Mouse (Mus musculus) lung, embryonic 16.5 days (tissue): Measurements from ENCODE around the gene Mvb12b. TPM values are rescaled to one million over a fixed set of nuclear protein-coding genes. Genes with fewer than 3 reads are reported as not detected.

ENCODE experiments used
- ATAC-seq: fragments of 200-750 bp; cut with Nextera tagmentation; 2 replicates; pipeline ENCODE4 v1.8.0; 2017; ENCODE audit warnings: low read depth, mild to moderate bottlenecking, moderate library complexity
- H3K27ac ChIP-seq: fragments of 300-500 bp; sonication (generic); 2 replicates; pipeline ENCODE4 v1.5.1; 2014; ENCODE audit warnings: mild to moderate bottlenecking, control low read depth, low read length
- H3K27me3 ChIP-seq: fragments of 300-500 bp; sonication (generic); 2 replicates; pipeline ENCODE4 v1.6.1; 2014; ENCODE audit warnings: low read depth, low read length, mixed read lengths; ENCODE audit not compliant: control insufficient read depth, insufficient read depth
- H3K36me3 ChIP-seq: fragments of 300-500 bp; sonication (generic); 2 replicates; pipeline ENCODE4 v1.6.1; 2014; ENCODE audit warnings: low read length; ENCODE audit not compliant: control insufficient read depth, insufficient read depth
- H3K4me1 ChIP-seq: fragments of 300-500 bp; sonication (generic); replicated peaks from 2 replicates; pipeline ENCODE4 v1.6.1; 2014; ENCODE audit warnings: low read length, mixed read lengths; ENCODE audit not compliant: control insufficient read depth, insufficient read depth
- H3K4me2 ChIP-seq: fragments of 300-500 bp; sonication (generic); 2 replicates; pipeline ENCODE4 v1.6.1; 2014; ENCODE audit warnings: low read depth, low read length, control low read depth
- H3K4me3 ChIP-seq: fragments of 300-500 bp; sonication (generic); 2 replicates; pipeline ENCODE4 v1.5.1; 2014; ENCODE audit warnings: mild to moderate bottlenecking, low read length, control low read depth
- H3K9ac ChIP-seq: fragments of 300-500 bp; sonication (generic); 2 replicates; pipeline ENCODE4 v1.6.1; 2014; ENCODE audit warnings: low read length, control low read depth
- H3K9me3 ChIP-seq: fragments of 300-500 bp; sonication (generic); 2 replicates; pipeline ENCODE4 v1.6.1; 2016; ENCODE audit warnings: low read length; ENCODE audit not compliant: control insufficient read depth
- WGBS: fragments of 180-500 bp; shearing (Covaris S2); extraction: QIAGEN DNeasy Blood & Tissue Kit; methylation state at CpG from one replicate; pipeline ENCODE4 v1.1.7; 2014; 5-methylcytosine and 5-hydroxymethylcytosine counted together
- polyA plus RNA-seq: library from polyadenylated mRNA; unstranded; fragments of >200 nt; fragmentation: Nextera tagmentation; extraction: Ambion mirVana; gene quantifications from 2 replicates; pipeline ENCODE4 v1.2.1, GENCODE M21; 2015

The Mvb12b gene
- polyA plus RNA-seq, 1 experiment from 2014 or later, result 21.6 TPM

DNA sequence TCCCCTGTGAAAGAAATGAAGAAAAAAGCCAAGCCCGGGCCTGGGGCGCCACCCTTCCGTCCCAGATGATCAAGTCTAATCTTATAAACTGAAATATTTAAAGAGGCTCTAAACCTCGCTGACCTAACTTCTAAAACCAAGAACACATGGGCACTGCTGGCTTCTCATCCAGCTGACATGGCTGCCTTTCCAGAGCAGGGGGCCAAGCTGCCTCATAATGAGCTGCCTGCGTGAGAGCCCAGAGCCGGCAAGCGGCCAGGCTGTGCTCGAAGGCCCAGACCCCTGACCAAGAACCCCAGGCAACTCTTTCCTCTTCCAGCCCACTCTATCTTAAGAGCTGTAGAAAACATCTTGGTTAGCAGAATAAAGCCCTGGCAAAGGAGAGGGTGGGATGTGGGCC lies 73.2 kb downstream of the Mvb12b start:
- 65% methylated on average over 8 of the region's 8 CpGs for WGBS
- H3K36me3 ChIP-seq, result peaks cover 5% of the 10 kb centered on the region; the same call in 1 of the 2 replicates
- H3K9ac ChIP-seq, result no peak overlapping the region
- no peaks in the 10 kb centered on the region for H3K9me3 ChIP-seq
- H3K4me3 ChIP-seq, result no peak overlapping the region
- no peaks in the 10 kb centered on the region for H3K27me3 ChIP-seq
- H3K4me1 ChIP-seq, result no peaks in the 10 kb centered on the region; the same call in 1 of the 2 replicates
- ATAC-seq, result no peak
- H3K4me2 ChIP-seq, result no peak overlapping the region
- H3K27ac ChIP-seq, result no peak overlapping the region

DNA sequence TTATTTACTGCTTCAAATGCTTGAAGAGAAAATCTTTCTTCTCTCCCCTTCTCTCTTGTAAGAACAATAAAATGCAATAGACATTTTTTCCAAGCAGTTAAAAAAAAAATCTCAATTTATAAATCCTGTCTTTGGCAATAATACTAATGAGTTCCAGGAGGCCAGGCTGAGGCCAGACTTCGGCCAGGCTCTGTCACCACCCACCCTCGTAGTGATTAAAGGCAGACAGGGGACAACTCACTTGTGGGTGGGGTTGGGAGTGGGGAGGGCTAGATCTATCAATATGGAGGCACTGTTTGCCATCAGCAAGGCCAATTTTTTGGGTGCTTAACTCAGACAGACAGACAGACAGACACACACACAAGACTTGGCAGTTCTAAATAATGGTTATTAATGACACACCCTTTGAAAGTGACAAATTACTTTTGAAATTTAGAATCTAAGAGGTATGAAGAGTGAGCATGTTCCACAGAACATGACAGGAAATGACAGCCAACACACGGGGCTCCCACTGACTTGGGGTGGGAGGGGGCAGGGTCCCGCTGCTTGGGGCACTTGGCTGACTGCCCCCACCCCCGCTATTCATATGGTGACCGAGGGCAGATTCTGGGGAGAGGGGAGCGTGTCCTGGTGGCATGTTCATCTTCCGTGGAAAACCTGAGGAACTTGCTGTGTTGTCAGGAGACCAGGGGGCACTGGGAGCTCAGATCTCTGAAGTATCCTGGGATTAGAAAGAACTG lies 74.1 kb downstream of the Mvb12b start:
- H3K27me3 ChIP-seq, result no peaks in the 10 kb centered on the region
- no peak overlapping the region for H3K27ac ChIP-seq
- no peaks in the 10 kb centered on the region; the same call in 1 of the 2 replicates for H3K4me1 ChIP-seq
- no peak overlapping the region for H3K4me2 ChIP-seq
- no peak overlapping the region for H3K9ac ChIP-seq
- H3K9me3 ChIP-seq, result no peaks in the 10 kb centered on the region
- H3K4me3 ChIP-seq, result no peak overlapping the region
- WGBS, result 52% methylated on average over 8 of the region's 8 CpGs
- ATAC-seq, result no peak
- 0 out of 2 replicates have a peak, but pooled peaks cover 3% of the 10 kb centered on the region for H3K36me3 ChIP-seq

DNA sequence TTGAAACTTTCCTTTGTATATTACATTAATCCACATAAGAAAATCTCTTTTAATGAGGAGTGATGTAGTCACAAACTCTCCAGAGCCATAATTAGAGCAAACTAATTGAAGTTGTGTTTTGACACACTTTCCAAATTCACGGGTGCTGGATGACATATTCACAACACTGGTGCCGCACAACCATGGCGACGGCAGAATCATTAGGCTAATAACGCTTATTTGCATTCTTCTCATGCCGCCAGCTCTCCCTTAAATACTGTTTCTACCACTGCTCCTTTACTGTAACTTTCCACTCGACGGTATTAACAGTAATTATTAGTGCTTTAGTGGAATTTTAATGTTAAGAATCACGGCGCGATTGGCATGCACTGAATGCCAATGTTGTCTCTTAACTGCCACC lies 74.8 kb downstream of the Mvb12b start:
- no peak overlapping the region for H3K4me2 ChIP-seq
- 0 out of 2 replicates have a peak, but pooled peaks cover under 1% of the 10 kb centered on the region for H3K36me3 ChIP-seq
- H3K4me1 ChIP-seq, result no peaks in the 10 kb centered on the region; the same call in 1 of the 2 replicates
- no peaks in the 10 kb centered on the region for H3K9me3 ChIP-seq
- no peak overlapping the region for H3K9ac ChIP-seq
- no peak overlapping the region for H3K4me3 ChIP-seq
- no peak for ATAC-seq
- no peaks in the 10 kb centered on the region for H3K27me3 ChIP-seq
- H3K27ac ChIP-seq, result no peak overlapping the region
- WGBS, result 76% methylated on average over 11 of the region's 11 CpGs

DNA sequence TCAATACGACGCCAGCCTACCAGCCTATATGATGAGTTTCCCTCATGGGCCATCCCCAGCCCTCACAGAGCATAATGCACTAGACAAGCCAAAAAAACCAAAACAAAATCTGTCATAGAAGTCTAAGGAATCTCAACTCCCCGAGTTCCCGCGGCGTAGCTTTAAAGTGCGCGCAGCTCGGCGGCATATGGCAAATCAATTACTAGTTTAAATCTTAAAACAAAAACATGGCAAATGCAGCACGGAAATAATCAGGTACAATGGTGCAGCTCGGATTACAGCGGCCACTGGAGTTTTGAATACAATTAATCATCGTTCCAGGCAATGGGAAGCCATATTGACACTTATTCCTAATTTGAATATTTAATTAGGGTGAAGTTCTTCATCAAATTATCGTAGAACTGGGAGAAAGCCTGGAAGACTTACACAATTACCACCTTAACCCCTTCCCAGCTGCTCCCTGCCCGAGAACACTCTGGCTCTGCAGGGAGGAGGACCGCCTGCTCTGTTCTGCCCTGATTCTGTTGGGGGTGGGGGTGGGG lies 76.3 kb downstream of the Mvb12b start:
- ATAC-seq, result no peak
- H3K36me3 ChIP-seq, result no peaks in the 10 kb centered on the region
- H3K4me3 ChIP-seq, result no peak overlapping the region
- no peaks in the 10 kb centered on the region; the same call in 1 of the 2 replicates for H3K4me1 ChIP-seq
- H3K27me3 ChIP-seq, result no peaks in the 10 kb centered on the region
- H3K9me3 ChIP-seq, result no peaks in the 10 kb centered on the region
- H3K9ac ChIP-seq, result no peak overlapping the region
- H3K4me2 ChIP-seq, result no peak overlapping the region
- no peak overlapping the region for H3K27ac ChIP-seq
- WGBS, result 81% methylated on average over 17 of the region's 17 CpGs

- H3K36me3 ChIP-seq, result no peaks in the 10 kb centered on the region
- no peaks in the 10 kb centered on the region for H3K9me3 ChIP-seq
- no peak overlapping the region for H3K4me3 ChIP-seq
- ATAC-seq, result no peak
- no peak overlapping the region for H3K4me2 ChIP-seq
- no peaks in the 10 kb centered on the region for H3K27me3 ChIP-seq
- H3K4me1 ChIP-seq, result no peaks in the 10 kb centered on the region; the same call in 1 of the 2 replicates
- H3K27ac ChIP-seq, result no peak overlapping the region
- no peak overlapping the region for H3K9ac ChIP-seq
- WGBS, result 86% methylated on average over 3 of the region's 3 CpGs
Observed at GRCm38 (mm10) chr2:33809081-33809480, 78.7 kb downstream of the Mvb12b start.

- Histone ChIP-seq H3K27ac (no peak overlapping the region), H3K27me3 (no peaks in the 10 kb centered on the region), H3K9ac (no peak overlapping the region), H3K4me1 (no peaks in the 10 kb centered on the region; the same call in 1 of the 2 replicates), H3K4me3 (no peak overlapping the region), H3K36me3 (no peaks in the 10 kb centered on the region), H3K9me3 (no peaks in the 10 kb centered on the region), H3K4me2 (no peak overlapping the region)
- ATAC-seq, result no peak
- 78% methylated on average over 5 of the region's 5 CpGs for WGBS
Observed at GRCm38 (mm10) chr2:33808032-33808431, 79.7 kb downstream of the Mvb12b start.

DNA sequence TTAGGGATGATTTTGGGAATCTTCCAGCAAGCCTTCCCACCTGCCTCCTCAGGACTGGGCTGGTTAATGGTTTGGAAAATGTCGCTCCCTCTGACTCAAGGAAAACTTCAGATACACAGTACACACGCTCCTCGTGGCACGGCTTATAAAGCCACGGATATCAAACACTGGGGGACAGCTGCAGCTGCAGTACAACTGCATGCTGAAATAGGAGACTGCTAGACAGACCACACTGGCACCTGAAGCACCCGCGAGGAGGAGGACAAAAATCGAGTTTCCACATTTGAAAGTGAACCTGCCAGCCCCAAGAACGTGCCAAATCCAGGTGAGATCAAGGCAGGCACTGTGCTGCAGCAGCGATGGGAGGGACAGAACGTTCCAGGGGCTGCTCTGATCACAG lies 82.1 kb downstream of the Mvb12b start:
- 82% methylated on average over 11 of the region's 11 CpGs for WGBS
- no peaks in the 10 kb centered on the region for H3K27me3 ChIP-seq
- H3K9me3 ChIP-seq, result no peaks in the 10 kb centered on the region
- peaks cover 11% of the 10 kb centered on the region for H3K4me1 ChIP-seq
- ATAC-seq, result no peak
- no peak overlapping the region for H3K9ac ChIP-seq
- no peak overlapping the region for H3K4me3 ChIP-seq
- no peaks in the 10 kb centered on the region for H3K36me3 ChIP-seq
- no peak overlapping the region for H3K27ac ChIP-seq
- no peak overlapping the region for H3K4me2 ChIP-seq

- H3K4me2 ChIP-seq, result no peak overlapping the region
- H3K27me3 ChIP-seq, result no peaks in the 10 kb centered on the region
- peaks cover 11% of the 10 kb centered on the region for H3K4me1 ChIP-seq
- H3K4me3 ChIP-seq, result no peak overlapping the region
- WGBS, result 66% methylated on average over 4 of the region's 4 CpGs
- H3K9me3 ChIP-seq, result no peaks in the 10 kb centered on the region
- H3K36me3 ChIP-seq, result no peaks in the 10 kb centered on the region
- no peak for ATAC-seq
- no peak overlapping the region for H3K27ac ChIP-seq
- no peak overlapping the region for H3K9ac ChIP-seq
Observed at GRCm38 (mm10) chr2:33803717-33804214, 84.0 kb downstream of the Mvb12b start.

DNA sequence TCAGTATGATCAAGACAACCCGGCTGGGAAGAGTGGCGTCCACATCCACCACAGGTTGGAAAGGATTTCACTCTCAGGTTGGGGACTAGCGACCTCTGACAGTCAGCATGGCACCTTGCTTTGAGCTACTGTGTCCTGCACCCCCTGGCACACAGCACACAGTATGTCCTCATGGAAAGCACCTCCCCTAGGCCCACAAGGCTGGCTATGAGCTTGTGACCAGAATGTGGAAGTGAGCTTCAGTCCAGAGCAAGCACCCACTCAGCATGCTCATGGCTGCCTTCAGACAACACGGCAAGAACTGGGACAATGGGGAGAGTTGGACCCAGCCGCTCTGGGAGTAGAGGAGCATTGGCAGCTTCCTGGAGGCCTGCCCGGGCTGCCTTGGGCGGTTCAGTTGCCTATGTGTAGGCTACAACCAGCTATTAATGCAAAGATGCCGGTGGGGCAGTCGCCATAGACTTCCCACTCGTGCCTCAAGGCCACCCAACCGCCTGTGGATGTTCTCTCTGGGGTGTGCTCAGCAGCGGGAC lies 84.6 kb downstream of the Mvb12b start:
- Histone ChIP-seq H3K9ac (no peak overlapping the region), H3K4me1 (peaks cover 11% of the 10 kb centered on the region), H3K4me3 (no peak overlapping the region), H3K9me3 (no peaks in the 10 kb centered on the region), H3K4me2 (no peak overlapping the region), H3K27me3 (no peaks in the 10 kb centered on the region), H3K27ac (no peak overlapping the region), H3K36me3 (no peaks in the 10 kb centered on the region)
- ATAC-seq, result no peak
- 86% methylated on average over 12 of the region's 12 CpGs for WGBS
